Mouse (Mus musculus) liver, embryonic 15.5 days (tissue): Measurements from ENCODE around the gene Pold1. TPM values are rescaled to one million over a fixed set of nuclear protein-coding genes. Genes with fewer than 3 reads are reported as not detected.

Source experiments
- ATAC-seq: fragments of 200-750 bp; cut with Nextera tagmentation; 2 replicates; pipeline ENCODE4 v1.8.0; 2017; ENCODE audit warnings: moderate number of reproducible peaks, mild to moderate bottlenecking, moderate library complexity; ENCODE audit not compliant: insufficient read depth
- H3K27ac ChIP-seq: fragments of 300-500 bp; sonication (generic); replicated peaks from 2 replicates; pipeline ENCODE4 v1.5.1; 2015; ENCODE audit warnings: mild to moderate bottlenecking, inconsistent platforms
- H3K27me3 ChIP-seq: fragments of 300-500 bp; sonication (generic); 2 replicates; pipeline ENCODE4 v1.6.1; 2015; ENCODE audit warnings: mild to moderate bottlenecking, inconsistent platforms
- H3K36me3 ChIP-seq: fragments of 300-500 bp; sonication (generic); replicated peaks from 2 replicates; pipeline ENCODE4 v1.6.1; 2015; ENCODE audit warnings: moderate library complexity, mild to moderate bottlenecking, inconsistent platforms
- H3K4me1 ChIP-seq: fragments of 300-500 bp; sonication (generic); replicated peaks from 2 replicates; pipeline ENCODE4 v1.6.1; 2015; ENCODE audit warnings: inconsistent platforms
- H3K4me2 ChIP-seq: fragments of 300-500 bp; sonication (generic); 2 replicates; pipeline ENCODE4 v1.6.1; 2015; ENCODE audit warnings: moderate library complexity, mild to moderate bottlenecking, inconsistent platforms
- H3K4me3 ChIP-seq: fragments of 300-500 bp; sonication (generic); replicated peaks from 2 replicates; pipeline ENCODE4 v1.5.1; 2015; ENCODE audit warnings: mild to moderate bottlenecking, inconsistent platforms
- H3K9ac ChIP-seq: fragments of 300-500 bp; sonication (generic); 2 replicates; pipeline ENCODE4 v1.6.1; 2015; ENCODE audit warnings: moderate library complexity, mild to moderate bottlenecking, inconsistent platforms
- H3K9me3 ChIP-seq: fragments of 300-500 bp; sonication (generic); replicated peaks from 2 replicates; pipeline ENCODE4 v1.6.1; 2016; ENCODE audit warnings: inconsistent platforms
- WGBS: fragments of 180-500 bp; shearing (Covaris S2); methylation state at CpG from one replicate; pipeline ENCODE4 v1.1.7; 2015; ENCODE audit warnings: mixed read lengths; ENCODE audit not compliant: insufficient replicate concordance; 5-methylcytosine and 5-hydroxymethylcytosine counted together
- polyA plus RNA-seq: library from polyadenylated mRNA; unstranded; fragments of >200 nt; fragmentation: Nextera tagmentation; extraction: Ambion mirVana; gene quantifications from 2 replicates; pipeline ENCODE4 v1.2.1, GENCODE M21; 2015

The Pold1 gene
- polyA plus RNA-seq, 1 experiment from 2014 or later, result 51.9 TPM

GRCm38 (mm10) chr7:44534242-44534641 is 14.4 kb downstream of the Pold1 start:
- Histone ChIP-seq H3K9ac (no peak overlapping the region), H3K27ac (no peak overlapping the region), H3K4me2 (no peak overlapping the region), H3K36me3 (peaks cover 72% of the 10 kb centered on the region), H3K4me3 (no peak overlapping the region), H3K27me3 (peaks cover 4% of the 10 kb centered on the region; the same call in 1 of the 2 replicates), H3K4me1 (0 out of 2 replicates have a peak, but pooled peaks cover 4% of the 10 kb centered on the region), H3K9me3 (no peaks in the 10 kb centered on the region)
- WGBS, result 78% methylated on average over 13 of the region's 13 CpGs
- ATAC-seq, result no peak

GRCm38 (mm10) chr7:44533746-44534045 is 15.0 kb downstream of the Pold1 start:
- Histone ChIP-seq H3K4me3 (no peak overlapping the region), H3K9ac (no peak overlapping the region), H3K9me3 (no peaks in the 10 kb centered on the region), H3K36me3 (peaks cover 67% of the 10 kb centered on the region), H3K4me2 (no peak overlapping the region), H3K27ac (no peak overlapping the region), H3K4me1 (0 out of 2 replicates have a peak, but pooled peaks cover 5% of the 10 kb centered on the region), H3K27me3 (peaks cover 10% of the 10 kb centered on the region)
- no peak for ATAC-seq
- WGBS, result 89% methylated on average over 12 of the region's 12 CpGs

GRCm38 (mm10) chr7:44532918-44533745 is 15.5 kb downstream of the Pold1 start:
- 76% methylated on average over 29 of the region's 29 CpGs for WGBS
- Histone ChIP-seq H3K4me1 (peaks cover 10% of the 10 kb centered on the region), H3K27me3 (peaks cover 15% of the 10 kb centered on the region), H3K9me3 (no peaks in the 10 kb centered on the region), H3K9ac (no peak overlapping the region), H3K4me2 (no peak overlapping the region), H3K36me3 (peaks cover 61% of the 10 kb centered on the region), H3K4me3 (no peak overlapping the region), H3K27ac (no peak overlapping the region)
- ATAC-seq, result no peak

GRCm38 (mm10) chr7:44531946-44532732 is 16.5 kb downstream of the Pold1 start, which contains the start of gene Spib:
Gene Spib, minus strand, starts transcription at chr7:44532071.
- no peak for ATAC-seq
- Histone ChIP-seq H3K36me3 (peaks cover 51% of the 10 kb centered on the region), H3K27ac (no peak within 1 kb of the TSS), H3K9me3 (no peaks in the 10 kb centered on the region), H3K27me3 (peaks cover 17% of the 10 kb centered on the region), H3K4me3 (no peak within 1 kb of the TSS), H3K9ac (no peak within 1 kb of the TSS), H3K4me1 (peaks cover 19% of the 10 kb centered on the region), H3K4me2 (no peak within 1 kb of the TSS)
- WGBS, result 67% methylated on average over 4 of the region's 4 CpGs

GRCm38 (mm10) chr7:44531207-44531606 is 17.4 kb downstream of the Pold1 start:
- 23% methylated on average over 5 of the region's 5 CpGs for WGBS
- Histone ChIP-seq H3K27ac (no peak overlapping the region), H3K4me1 (peaks cover 19% of the 10 kb centered on the region), H3K9ac (no peak overlapping the region), H3K36me3 (peaks cover 42% of the 10 kb centered on the region), H3K4me3 (no peak overlapping the region), H3K27me3 (peaks cover 26% of the 10 kb centered on the region), H3K9me3 (no peaks in the 10 kb centered on the region), H3K4me2 (no peak overlapping the region)
- ATAC-seq, result no peak

- Histone ChIP-seq H3K9me3 (no peaks in the 10 kb centered on the region), H3K27me3 (peaks cover 33% of the 10 kb centered on the region), H3K36me3 (peaks cover 35% of the 10 kb centered on the region), H3K4me1 (peaks cover 19% of the 10 kb centered on the region), H3K27ac (no peak overlapping the region), H3K9ac (no peak overlapping the region), H3K4me3 (no peak overlapping the region), H3K4me2 (no peak overlapping the region)
- 57% methylated on average over 3 of the region's 3 CpGs for WGBS
- ATAC-seq, result no peak
These were observed 18.1 kb downstream of the Pold1 start for GRCm38 (mm10) chr7:44530507-44530906.

GRCm38 (mm10) chr7:44529518-44529917 is 19.1 kb downstream of the Pold1 start:
- H3K4me2 ChIP-seq, result no peak overlapping the region
- no peak overlapping the region for H3K27ac ChIP-seq
- H3K36me3 ChIP-seq, result peaks cover 25% of the 10 kb centered on the region
- H3K4me3 ChIP-seq, result no peak overlapping the region
- peaks cover 19% of the 10 kb centered on the region for H3K4me1 ChIP-seq
- 66% methylated on average over 5 of the region's 5 CpGs for WGBS
- H3K27me3 ChIP-seq, result peaks cover 43% of the 10 kb centered on the region
- H3K9me3 ChIP-seq, result no peaks in the 10 kb centered on the region
- ATAC-seq, result no peak
- no peak overlapping the region for H3K9ac ChIP-seq

GRCm38 (mm10) chr7:44527483-44528398 is 20.9 kb downstream of the Pold1 start:
- Histone ChIP-seq H3K4me1 (peaks cover 17% of the 10 kb centered on the region), H3K27me3 (peaks cover 61% of the 10 kb centered on the region), H3K9ac (peak overlapping the region; percentile 54; the same call in 1 of the 2 replicates), H3K4me3 (peak overlapping the region; percentile 56), H3K4me2 (peak overlapping the region; percentile 90), H3K36me3 (peaks cover 7% of the 10 kb centered on the region; the same call in 1 of the 2 replicates), H3K9me3 (no peaks in the 10 kb centered on the region), H3K27ac (no peak overlapping the region; the same call in 1 of the 2 replicates)
- WGBS, result 4% methylated on average over 40 of the region's 40 CpGs
- ATAC-seq, result peak; percentile 55

- H3K27me3 ChIP-seq, result peaks cover 72% of the 10 kb centered on the region
These were observed 22.1 kb downstream of the Pold1 start for GRCm38 (mm10) chr7:44526414-44527154.

GRCm38 (mm10) chr7:44525126-44525832 is 23.4 kb downstream of the Pold1 start:
- H3K4me2 ChIP-seq, result no peak overlapping the region
- H3K27ac ChIP-seq, result no peak overlapping the region
- WGBS, result 14% methylated on average over 22 of the region's 22 CpGs
- no peaks in the 10 kb centered on the region for H3K36me3 ChIP-seq
- H3K4me3 ChIP-seq, result no peak overlapping the region
- H3K4me1 ChIP-seq, result peaks cover 21% of the 10 kb centered on the region
- ATAC-seq, result no peak
- no peaks in the 10 kb centered on the region for H3K9me3 ChIP-seq
- H3K27me3 ChIP-seq, result peaks cover 83% of the 10 kb centered on the region
- H3K9ac ChIP-seq, result no peak overlapping the region

More at GRCm38 (mm10) chr7:44526414-44527154, 22.1 kb downstream of the Pold1 start:
- no peak overlapping the region for H3K9ac ChIP-seq
- no peak overlapping the region for H3K4me2 ChIP-seq
- no peak overlapping the region for H3K4me3 ChIP-seq
- no peaks in the 10 kb centered on the region for H3K36me3 ChIP-seq
- WGBS, result 78% methylated on average over 14 of the region's 14 CpGs
- H3K4me1 ChIP-seq, result peaks cover 19% of the 10 kb centered on the region
- H3K9me3 ChIP-seq, result no peaks in the 10 kb centered on the region
- H3K27ac ChIP-seq, result no peak overlapping the region
- no peak for ATAC-seq
